Mouse (Mus musculus): ENCODE results near the gene Neu2. TPM values are rescaled to one million over a fixed set of nuclear protein-coding genes. Genes with fewer than 3 reads are reported as not detected.

Gene Neu2
- total and polyA plus RNA-seq, 3 experiments = 0.27 TPM; not detected in 2

DNA sequence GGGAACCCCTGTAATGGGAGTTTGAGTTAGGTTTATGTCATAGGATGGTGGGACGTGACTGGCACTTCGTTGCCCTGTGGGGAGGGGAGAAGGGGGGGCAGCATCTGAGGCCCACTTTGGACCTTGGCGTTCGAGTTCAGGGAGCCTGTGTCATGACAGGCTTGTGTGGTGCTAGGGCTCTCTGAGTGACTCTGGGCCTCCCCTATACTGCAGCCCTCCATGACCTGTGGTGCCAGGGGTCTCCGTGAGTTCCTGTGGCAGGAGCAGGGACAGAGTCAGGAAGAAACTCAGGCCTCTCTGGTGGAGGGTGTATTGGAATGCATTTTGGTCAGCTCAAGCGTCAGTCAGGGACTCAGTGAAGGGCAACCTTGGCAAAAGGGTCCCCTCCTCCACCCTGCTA is 111.0 kb downstream of the Neu2 start:
- Histone ChIP-seq H3K4me3 (peak overlapping the region; percentile 62), H3K27ac (peak overlapping the region; percentile 82), H3K79me2 (replicated peaks; ENCODE audit: control insufficient read depth, insufficient read depth, low read length) (no peaks in the 10 kb centered on the region), H3K9ac (ENCODE audit: low read depth, low read length) (peak overlapping the region; percentile 64), H3K36me3 (ENCODE audit: control insufficient read depth, insufficient read depth, low read length) (no peaks in the 10 kb centered on the region), H3K4me1 (ENCODE audit: control insufficient read depth, insufficient read depth, low read length) (peaks cover 5% of the 10 kb centered on the region), H3K27me3 (ENCODE audit: control insufficient read depth, insufficient read depth, low read length) (no peaks in the 10 kb centered on the region)
- WGBS = 42% methylated on average over 6 of the region's 6 CpGs
- no peak for DNase-seq
- TF ChIP-seq CTCF (IDR thresholded peaks at IDR 0.05) (no peak), POLR2A (IDR thresholded peaks at IDR 0.05; ENCODE audit: insufficient read depth, low read depth, low read length) (no peak), EP300 (IDR thresholded peaks at IDR 0.05; ENCODE audit: insufficient read depth, low read depth, low read length) (no peak)
- intact Hi-C loops (cut with DNase I) = loop anchor here (2.0 kb wide), 1 partner anchor 40 kb away; no protein-coding TSS in a partner anchor

DNA sequence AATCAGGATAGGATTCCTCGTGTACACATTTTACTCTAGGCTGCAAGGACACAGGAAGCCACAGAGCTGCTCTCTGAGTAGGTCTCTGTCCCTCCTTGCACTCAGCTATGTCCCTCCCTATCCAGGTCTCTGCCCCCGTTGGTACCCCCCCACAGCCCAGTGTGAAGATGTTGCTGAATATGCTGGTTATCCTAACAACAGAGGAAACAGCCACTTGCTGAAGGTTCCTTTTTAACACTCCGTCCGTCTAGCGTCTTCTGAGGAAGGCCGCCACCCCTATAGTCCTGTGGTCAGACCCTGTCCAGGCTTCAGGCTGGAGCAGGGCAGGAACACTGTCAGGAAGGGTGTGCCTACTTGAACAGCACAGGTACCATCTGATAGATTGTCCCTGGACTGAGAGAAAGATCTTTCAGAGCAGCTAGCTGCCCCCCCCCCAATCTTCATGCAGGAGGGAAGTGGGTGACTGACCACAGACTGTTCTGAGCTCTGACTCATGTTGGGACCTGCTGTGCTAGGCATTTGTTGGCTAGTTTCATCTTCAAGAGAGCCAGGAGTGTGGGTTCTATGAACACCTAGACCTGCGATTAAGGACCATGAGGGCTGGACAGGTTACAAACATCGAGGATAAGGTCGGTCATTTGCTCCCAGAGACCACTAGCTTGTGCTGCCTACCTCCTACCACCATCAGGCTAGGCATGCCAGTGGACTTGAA is 111.6 kb downstream of the Neu2 start:
- peak; percentile 34 to 42 for DNase-seq
- no peaks in the 10 kb centered on the region for H3K36me3 ChIP-seq (ENCODE audit: control insufficient read depth, insufficient read depth, low read length)
- intact Hi-C loops (cut with DNase I) = loop anchor here (2.0 kb wide), 1 partner anchor 39 kb away; no protein-coding TSS in a partner anchor
- no peaks in the 10 kb centered on the region for H3K79me2 ChIP-seq (replicated peaks; ENCODE audit: control insufficient read depth, insufficient read depth, low read length)
- 42% methylated on average over 9 of the region's 9 CpGs for WGBS
- TF ChIP-seq EP300 (IDR thresholded peaks at IDR 0.05; ENCODE audit: insufficient read depth, low read depth, low read length) (no peak), CTCF (IDR thresholded peaks at IDR 0.05) (no peak), POLR2A (IDR thresholded peaks at IDR 0.05; ENCODE audit: insufficient read depth, low read depth, low read length) (no peak)
- peak overlapping the region; percentile 82 for H3K27ac ChIP-seq
- peak overlapping the region; percentile 64 for H3K9ac ChIP-seq (ENCODE audit: low read depth, low read length)
- H3K4me1 ChIP-seq (ENCODE audit: control insufficient read depth, insufficient read depth, low read length) = peaks cover 5% of the 10 kb centered on the region
- peak overlapping the region; percentile 62 for H3K4me3 ChIP-seq
- H3K27me3 ChIP-seq (ENCODE audit: control insufficient read depth, insufficient read depth, low read length) = no peaks in the 10 kb centered on the region

- intact Hi-C loops (cut with DNase I) = loop anchor here (2.0 kb wide), 1 partner anchor 39 kb away; no protein-coding TSS in a partner anchor
- DNase-seq = no peak
- Histone ChIP-seq H3K79me2 (replicated peaks; ENCODE audit: control insufficient read depth, insufficient read depth, low read length) (no peaks in the 10 kb centered on the region), H3K36me3 (ENCODE audit: control insufficient read depth, insufficient read depth, low read length) (no peaks in the 10 kb centered on the region), H3K4me1 (ENCODE audit: control insufficient read depth, insufficient read depth, low read length) (peaks cover 9% of the 10 kb centered on the region), H3K27me3 (ENCODE audit: control insufficient read depth, insufficient read depth, low read length) (no peaks in the 10 kb centered on the region), H3K4me3 (no peak overlapping the region; the same call in 1 of the 2 replicates), H3K9ac (ENCODE audit: low read depth, low read length) (0 out of 2 replicates have a peak overlapping the region, but pooled peaks have one; percentile 3), H3K27ac (no peak overlapping the region; the same call in 1 of the 2 replicates)
- 31% methylated on average over 3 of the region's 3 CpGs for WGBS
- TF ChIP-seq CTCF (IDR thresholded peaks at IDR 0.05) (no peak), EP300 (IDR thresholded peaks at IDR 0.05; ENCODE audit: insufficient read depth, low read depth, low read length) (no peak), POLR2A (IDR thresholded peaks at IDR 0.05; ENCODE audit: insufficient read depth, low read depth, low read length) (no peak)
These were observed 112.2 kb downstream of the Neu2 start for GRCm38 (mm10) chr1:87621858-87622279.

- Histone ChIP-seq H3K27me3 (ENCODE audit: control insufficient read depth, insufficient read depth, low read length) (no peaks in the 10 kb centered on the region), H3K9ac (ENCODE audit: low read depth, low read length) (no peak overlapping the region), H3K4me3 (no peak overlapping the region), H3K79me2 (replicated peaks; ENCODE audit: control insufficient read depth, insufficient read depth, low read length) (no peaks in the 10 kb centered on the region), H3K27ac (no peak overlapping the region), H3K4me1 (ENCODE audit: control insufficient read depth, insufficient read depth, low read length) (peaks cover 10% of the 10 kb centered on the region), H3K36me3 (ENCODE audit: control insufficient read depth, insufficient read depth, low read length) (no peaks in the 10 kb centered on the region)
- intact Hi-C loops (cut with DNase I) = no loop called here
- WGBS = 21% methylated on average over 1 of the region's 1 CpGs
- TF ChIP-seq EP300 (IDR thresholded peaks at IDR 0.05; ENCODE audit: insufficient read depth, low read depth, low read length) (no peak), CTCF (IDR thresholded peaks at IDR 0.05) (no peak), POLR2A (IDR thresholded peaks at IDR 0.05; ENCODE audit: insufficient read depth, low read depth, low read length) (no peak)
- no peak for DNase-seq
These were observed 114.4 kb downstream of the Neu2 start for GRCm38 (mm10) chr1:87623977-87624666.

GRCm38 (mm10) chr1:87624826-87625225 is 115.1 kb downstream of the Neu2 start:
- intact Hi-C loops (cut with DNase I) = no loop called here
- 87% methylated on average over 2 of the region's 2 CpGs for WGBS
- DNase-seq = no peak

More at GRCm38 (mm10) chr1:87624826-87625225, 115.1 kb downstream of the Neu2 start:
- Histone ChIP-seq H3K79me2 (replicated peaks; ENCODE audit: control insufficient read depth, insufficient read depth, low read length) (no peaks in the 10 kb centered on the region), H3K9ac (ENCODE audit: low read depth, low read length) (no peak overlapping the region), H3K27ac (no peak overlapping the region), H3K36me3 (ENCODE audit: control insufficient read depth, insufficient read depth, low read length) (no peaks in the 10 kb centered on the region), H3K4me3 (no peak overlapping the region), H3K27me3 (ENCODE audit: control insufficient read depth, insufficient read depth, low read length) (no peaks in the 10 kb centered on the region), H3K4me1 (ENCODE audit: control insufficient read depth, insufficient read depth, low read length) (peaks cover 10% of the 10 kb centered on the region)
- TF ChIP-seq EP300 (IDR thresholded peaks at IDR 0.05; ENCODE audit: insufficient read depth, low read depth, low read length) = no peak
- TF ChIP-seq CTCF (IDR thresholded peaks at IDR 0.05) = no peak
- TF ChIP-seq POLR2A (IDR thresholded peaks at IDR 0.05; ENCODE audit: insufficient read depth, low read depth, low read length) = no peak
